Mouse (Mus musculus): ENCODE data around the gene Irs1. TPM values are rescaled to one million over a fixed set of nuclear protein-coding genes. Genes with fewer than 3 reads are reported as not detected.

Irs1 gene
- total and polyA plus RNA-seq, 3 experiments = not detected

GRCm38 (mm10) chr1:82289116-82289989 lies 1.9 kb downstream of the Irs1 start:
- no peak overlapping the region for H3K27ac ChIP-seq (ENCODE audit: insufficient read depth, low read depth)
- H3K9me3 ChIP-seq (replicated peaks; ENCODE audit: low read length) = peaks cover 18% of the 10 kb centered on the region
- no peak overlapping the region for H3K4me3 ChIP-seq (replicated peaks in 1 of 3; ENCODE audit: low read depth in 2 of 3, low read length in 2 of 3, poor library complexity in 1 of 3)
- in situ Hi-C loops (cut with MboI; ENCODE audit: low pct_ligation_motif_present, low pct_unique_long_range_greater_than_20kb, low sequenced_read_pairs) = loop anchor here (25.0 kb wide), 1 partner anchor 977 kb away; no protein-coding TSS in a partner anchor
- dilution Hi-C loops (cut with MboI; ENCODE audit: extremely low pct_ligation_motif_present, extremely low pct_unique_long_range_greater_than_20kb, low sequenced_read_pairs) = no loop called here
- no peak for DNase-seq (ENCODE audit: extremely low read depth)
- H3K79me2 ChIP-seq (replicated peaks; ENCODE audit: control insufficient read depth, extremely low read depth, insufficient read depth, poor library complexity, severe bottlenecking) = no peaks in the 10 kb centered on the region
- TF ChIP-seq BHLHE40 (IDR thresholded peaks at IDR 0.05; ENCODE audit: low read depth, low read length) (no peak), SMC3 (IDR thresholded peaks at IDR 0.05; ENCODE audit: low read depth, low read length) (no peak)
- H3K9ac ChIP-seq (ENCODE audit: insufficient read depth, low read depth) = no peak overlapping the region
- no peak overlapping the region for H3K4me2 ChIP-seq (ENCODE audit: insufficient read depth, low read depth, poor library complexity, severe bottlenecking)
- H3K36me3 ChIP-seq (replicated peaks in 1 of 2; ENCODE audit: control insufficient read depth in 1 of 2, insufficient read depth in 1 of 2, low read length in 1 of 2) = no peaks in the 10 kb centered on the region
- H3K4me1 ChIP-seq (ENCODE audit: control insufficient read depth in 1 of 2, insufficient read depth in 2 of 2) = no peaks in the 10 kb centered on the region
- no peaks in the 10 kb centered on the region for H3K27me3 ChIP-seq (replicated peaks)

GRCm38 (mm10) chr1:82288421-82288990 lies 2.7 kb downstream of the Irs1 start:
- no peak for TF ChIP-seq USF2 (conservative IDR thresholded peaks at IDR 0.05; ENCODE audit: low read depth, low read length)
- no peak for TF ChIP-seq TCF12 (IDR thresholded peaks at IDR 0.05; ENCODE audit: low read depth, low read length)
- TF ChIP-seq CHD2 (IDR thresholded peaks at IDR 0.05; ENCODE audit: low read length) = no peak
- TF ChIP-seq RCOR1 (conservative IDR thresholded peaks at IDR 0.05; ENCODE audit: low read depth, low read length) = no peak
- TF ChIP-seq MAFK (IDR thresholded peaks at IDR 0.05; ENCODE audit: insufficient replicate concordance, low read length) = no peak
- TF ChIP-seq MEF2A (IDR thresholded peaks at IDR 0.05; ENCODE audit: borderline replicate concordance, low read depth, low read length) = no peak
- no peak for TF ChIP-seq USF1 (IDR thresholded peaks at IDR 0.05; ENCODE audit: low read depth, low read length)
- no peak for TF ChIP-seq KAT2A (IDR thresholded peaks at IDR 0.05; ENCODE audit: insufficient replicate concordance, low read length)
- TF ChIP-seq PAX5 (IDR thresholded peaks at IDR 0.05; ENCODE audit: low read length) = no peak
- TF ChIP-seq ETS1 (conservative IDR thresholded peaks at IDR 0.05; ENCODE audit: low read depth, low read length) = no peak
- no peak for TF ChIP-seq SIN3A (IDR thresholded peaks at IDR 0.05; ENCODE audit: low read length)
- TF ChIP-seq ELF1 (IDR thresholded peaks at IDR 0.05; ENCODE audit: low read depth, low read length) = no peak
- no peak for TF ChIP-seq TBP (conservative IDR thresholded peaks at IDR 0.05; ENCODE audit: low read depth, low read length)
- no peak for TF ChIP-seq GABPA (IDR thresholded peaks at IDR 0.05; ENCODE audit: insufficient replicate concordance, low read depth, low read length)
- no peak for TF ChIP-seq ZC3H11A (IDR thresholded peaks at IDR 0.05; ENCODE audit: low read depth, low read length)
- no peak for TF ChIP-seq JUN (IDR thresholded peaks at IDR 0.05; ENCODE audit: insufficient read depth, low read depth, low read length)
- in situ Hi-C loops (cut with MboI; ENCODE audit: low pct_ligation_motif_present, low pct_unique_long_range_greater_than_20kb, low sequenced_read_pairs) = loop anchor here (25.0 kb wide), 1 partner anchor 976 kb away; no protein-coding TSS in a partner anchor
- no peak overlapping the region for H3K9ac ChIP-seq (ENCODE audit: insufficient read depth, low read depth)
- H3K79me2 ChIP-seq (replicated peaks; ENCODE audit: control insufficient read depth, extremely low read depth, insufficient read depth, poor library complexity, severe bottlenecking) = no peaks in the 10 kb centered on the region
- no peak overlapping the region for H3K4me2 ChIP-seq (ENCODE audit: insufficient read depth, low read depth, poor library complexity, severe bottlenecking)
- no peaks in the 10 kb centered on the region for H3K36me3 ChIP-seq (replicated peaks in 1 of 2; ENCODE audit: control insufficient read depth in 1 of 2, insufficient read depth in 1 of 2, low read length in 1 of 2)
- no peak for DNase-seq (ENCODE audit: extremely low read depth)
- H3K27me3 ChIP-seq (replicated peaks) = no peaks in the 10 kb centered on the region
- no peak overlapping the region for H3K27ac ChIP-seq (ENCODE audit: insufficient read depth, low read depth)
- no peak overlapping the region for H3K4me3 ChIP-seq (replicated peaks in 1 of 3; ENCODE audit: low read depth in 2 of 3, low read length in 2 of 3, poor library complexity in 1 of 3)
- dilution Hi-C loops (cut with MboI; ENCODE audit: extremely low pct_ligation_motif_present, extremely low pct_unique_long_range_greater_than_20kb, low sequenced_read_pairs) = no loop called here
- peaks cover 18% of the 10 kb centered on the region for H3K9me3 ChIP-seq (replicated peaks; ENCODE audit: low read length)
- H3K4me1 ChIP-seq (ENCODE audit: control insufficient read depth in 1 of 2, insufficient read depth in 2 of 2) = no peaks in the 10 kb centered on the region

Measured in CH12.LX (cell line).